Mouse (Mus musculus) left cerebral cortex, adult 2 months (tissue): Measurements from ENCODE around the gene Arhgdig. TPM values are rescaled to one million over a fixed set of nuclear protein-coding genes. Genes with fewer than 3 reads are reported as not detected.
"Not testable (repeated sequence)": the region's sequence is repeated elsewhere in the genome, so short reads cannot be mapped to it uniquely, and the experiment has no call there.

Experiments used
- DNase-seq, 2 experiments: peaks; one replicate each; pipeline ENCODE4 v3.0.0; 2021 to 2022; ENCODE audit warnings: low spot score in 2 of 2, mixed read lengths in 1 of 2; ENCODE audit errors: extremely low spot score in 1 of 2
- H3K27ac ChIP-seq: fragments of 200-600 bp; 2 replicates; pipeline ENCODE4 v1.8.1; 2022
- H3K4me3 ChIP-seq: fragments of 200-600 bp; 2 replicates; pipeline ENCODE4 v1.8.1; 2022
- CTCF ChIP-seq: fragments of 200-600 bp; IDR thresholded peaks from 2 replicates; pipeline ENCODE4 v1.8.1; 2022; ENCODE audit warnings: antibody characterized with exemption, mild to moderate bottlenecking, moderate library complexity
- intact Hi-C: fragments of 180-260 bp; cut with DNase I; formaldehyde crosslinking; loops from one replicate; pipeline ENCODE4 v1.15.1; 2025
- total RNA-seq, 2 experiments: library from RNA; stranded (reverse); gene quantifications; 2 replicates each; pipeline ENCODE4 v1.2.3; 2021

The Arhgdig gene
- total RNA-seq, 2 experiments from 2014 or later, result 94.3 to 95.0 TPM

- no peak for TF ChIP-seq CTCF
- peak; percentile 35 to 39 for DNase-seq
- peak within 1 kb of the TSS; percentile 73 for H3K27ac ChIP-seq
- intact Hi-C loops, result loop anchor here (2.0 kb wide), 1 partner anchor 42 kb away; the partner anchor contains the start of gene Fam234a
- H3K4me3 ChIP-seq, result peak within 1 kb of the TSS; percentile 63
These were observed 4.8 kb downstream of the Arhgdig start, which contains the start of gene Rgs11 for GRCm38 (mm10) chr17:26202737-26203136. TSS of gene Rgs11 (plus strand) at chr17:26202951.

- no peak overlapping the region for H3K4me3 ChIP-seq
- no peak for TF ChIP-seq CTCF
- DNase-seq, result no peak
- intact Hi-C loops, result loop anchor here (2.0 kb wide), 1 partner anchor 43 kb away; the partner anchor contains the start of gene Fam234a
- peak overlapping the region; percentile 18; the same call in 1 of the 2 replicates for H3K27ac ChIP-seq
These were observed 5.6 kb downstream of the Arhgdig start for GRCm38 (mm10) chr17:26201998-26202397.

GRCm38 (mm10) chr17:26200831-26201705, 6.5 kb downstream of the Arhgdig start:
- intact Hi-C loops, result no loop called here
- peak; percentile 31 to 41 for DNase-seq
- TF ChIP-seq CTCF, result no peak
- peak overlapping the region; percentile 78 for H3K27ac ChIP-seq
- H3K4me3 ChIP-seq, result peak overlapping the region; percentile 70

GRCm38 (mm10) chr17:26198892-26199291, 8.7 kb downstream of the Arhgdig start, which contains the start of gene Pdia2:
TSS of gene Pdia2 (minus strand) at chr17:26199087.
- TF ChIP-seq CTCF, result no peak
- no peak for DNase-seq
- Histone ChIP-seq H3K27ac (no peak within 1 kb of the TSS), H3K4me3 (no peak within 1 kb of the TSS)
- intact Hi-C loops, result no loop called here

GRCm38 (mm10) chr17:26192481-26193190, 14.9 kb downstream of the Arhgdig start:
- Histone ChIP-seq H3K27ac (no peak overlapping the region), H3K4me3 (no peak overlapping the region)
- no peak for TF ChIP-seq CTCF
- intact Hi-C loops, result no loop called here
- no peak for DNase-seq

GRCm38 (mm10) chr17:26191486-26191885, 16.1 kb downstream of the Arhgdig start:
- intact Hi-C loops, H3K27ac ChIP-seq, H3K4me3 ChIP-seq, DNase-seq: not testable (repeated sequence)

GRCm38 (mm10) chr17:26188091-26188805, 19.3 kb downstream of the Arhgdig start:
- intact Hi-C loops, result no loop called here
- H3K4me3 ChIP-seq, result no peak overlapping the region
- no peak for DNase-seq
- no peak for TF ChIP-seq CTCF
- no peak overlapping the region for H3K27ac ChIP-seq

GRCm38 (mm10) chr17:26187592-26187991, 20.0 kb downstream of the Arhgdig start:
- no peak for TF ChIP-seq CTCF
- intact Hi-C loops, result no loop called here
- no peak for DNase-seq
- H3K4me3 ChIP-seq, result no peak overlapping the region
- no peak overlapping the region for H3K27ac ChIP-seq

GRCm38 (mm10) chr17:26181179-26181578, 26.4 kb downstream of the Arhgdig start:
- peak overlapping the region; percentile 32; the same call in 1 of the 2 replicates for H3K27ac ChIP-seq
- no peak for TF ChIP-seq CTCF

GRCm38 (mm10) chr17:26178611-26179010, 29.0 kb downstream of the Arhgdig start:
- no peak overlapping the region for H3K27ac ChIP-seq
- intact Hi-C loops, result no loop called here
- no peak for TF ChIP-seq CTCF
- DNase-seq, result no peak
- H3K4me3 ChIP-seq, result no peak overlapping the region

More at GRCm38 (mm10) chr17:26181179-26181578, 26.4 kb downstream of the Arhgdig start:
- DNase-seq, result no peak
- intact Hi-C loops, result no loop called here
- no peak overlapping the region for H3K4me3 ChIP-seq

- DNase-seq, H3K27ac ChIP-seq, intact Hi-C loops, H3K4me3 ChIP-seq: not testable (repeated sequence)
- TF ChIP-seq CTCF, result peak; percentile 44
These were observed 32.3 kb downstream of the Arhgdig start for GRCm38 (mm10) chr17:26175248-26175647.
